Mouse (Mus musculus): Measurements from ENCODE around the gene Dnajc22. TPM values are rescaled to one million over a fixed set of nuclear protein-coding genes. Genes with fewer than 3 reads are reported as not detected.
"Not testable (repeated sequence)": the region's sequence is repeated elsewhere in the genome, so short reads cannot be mapped to it uniquely, and the experiment has no call there.

Gene Dnajc22
- total RNA-seq (2014; fragmentation: Nextera tagmentation) (not detected in 2 replicates), total RNA-seq (2017) (0.16 TPM in 1 of 2 replicates, not detected in the other), polyA plus RNA-seq (2012) (not detected in 2 replicates)

DNA sequence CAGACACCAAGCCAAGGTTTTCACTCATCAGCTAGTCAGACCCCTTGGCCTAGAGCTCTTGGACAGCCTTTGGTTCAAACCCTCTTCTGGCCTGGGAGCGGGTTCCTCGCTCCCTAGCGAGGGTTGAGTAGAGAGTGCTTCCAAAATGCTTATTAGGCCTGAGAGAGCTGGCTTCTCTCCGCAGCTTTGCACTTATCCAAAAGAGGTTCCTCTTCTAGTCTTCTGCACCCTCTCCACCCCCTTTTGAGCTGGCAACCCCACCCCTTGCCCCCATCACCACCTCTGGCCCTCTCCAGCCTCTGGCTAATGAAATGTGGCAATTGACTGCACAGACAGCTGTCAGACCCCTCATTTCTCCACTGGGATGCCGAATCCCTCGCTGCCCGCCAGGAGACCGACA is at the start of gene Dnajc22:
TSS of gene Dnajc22 (plus strand) at position 301 of the 400 bp plus-strand sequence.
- TF ChIP-seq CTCF (IDR thresholded peaks at IDR 0.05; ENCODE audit: low read depth, low read length) = no peak
- no peak for TF ChIP-seq POLR2AphosphoS5 (IDR thresholded peaks at IDR 0.05; ENCODE audit: insufficient replicate concordance, low read depth, low read length)
- no peak for TF ChIP-seq GATA1 (IDR thresholded peaks at IDR 0.05; ENCODE audit: borderline replicate concordance, low read length)
- no peak for TF ChIP-seq GATA2 (IDR thresholded peaks at IDR 0.05; ENCODE audit: borderline replicate concordance, low read depth, low read length)
- TF ChIP-seq TAL1 (conservative IDR thresholded peaks at IDR 0.05; ENCODE audit: low read depth, low read length) = no peak
- Histone ChIP-seq H3K4me3 (ENCODE audit: low read depth, low read length) (no peak within 1 kb of the TSS), H3K27me3 (ENCODE audit: insufficient read depth, low read length) (peaks cover 81% of the 10 kb centered on the region), H3K9me3 (replicated peaks) (no peaks in the 10 kb centered on the region), H3K36me3 (replicated peaks) (no peaks in the 10 kb centered on the region), H3K4me1 (ENCODE audit: insufficient read depth, low read depth, low read length) (peaks cover 3% of the 10 kb centered on the region)
- DNase-seq (ENCODE audit: low spot score) (no peak), ATAC-seq (ENCODE audit: extremely low read depth, insufficient number of reproducible peaks, low FRiP score, poor library complexity, severe bottlenecking) (no peak)

DNA sequence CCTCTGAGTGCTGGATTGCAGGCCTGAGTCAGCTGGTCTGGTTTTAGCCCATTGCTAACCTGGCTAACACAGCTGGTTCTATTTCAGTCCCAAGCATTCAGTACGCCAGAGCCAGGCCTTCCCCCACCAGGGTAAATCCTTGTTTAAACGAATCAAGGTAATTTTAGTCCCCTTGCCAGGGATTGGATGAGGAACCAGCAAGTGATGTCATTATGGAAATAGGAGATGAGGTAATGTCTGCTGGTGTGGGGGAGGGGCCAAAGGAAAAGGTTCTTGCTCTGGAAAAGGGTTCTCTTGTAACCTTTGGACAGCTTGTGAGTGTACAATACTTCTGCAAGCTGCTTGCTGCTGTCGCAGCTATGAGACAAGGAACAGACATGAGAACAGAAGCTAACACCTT is 48.1 kb upstream of the Dnajc22 start:
- Histone ChIP-seq H3K27me3 (ENCODE audit: insufficient read depth, low read length) (peaks cover 27% of the 10 kb centered on the region), H3K9me3 (replicated peaks) (no peaks in the 10 kb centered on the region), H3K4me1 (ENCODE audit: insufficient read depth, low read depth, low read length) (peaks cover 13% of the 10 kb centered on the region), H3K36me3 (replicated peaks) (peaks cover 3% of the 10 kb centered on the region), H3K4me3 (ENCODE audit: low read depth, low read length) (no peak overlapping the region)
- no peak for ATAC-seq (ENCODE audit: extremely low read depth, insufficient number of reproducible peaks, low FRiP score, poor library complexity, severe bottlenecking)
- DNase-seq (ENCODE audit: low spot score) = no peak
- no peak for TF ChIP-seq CTCF (IDR thresholded peaks at IDR 0.05; ENCODE audit: low read depth, low read length)
- TF ChIP-seq GATA2 (IDR thresholded peaks at IDR 0.05; ENCODE audit: borderline replicate concordance, low read depth, low read length) = no peak
- TF ChIP-seq POLR2AphosphoS5 (IDR thresholded peaks at IDR 0.05; ENCODE audit: insufficient replicate concordance, low read depth, low read length) = no peak
- TF ChIP-seq GATA1 (IDR thresholded peaks at IDR 0.05; ENCODE audit: borderline replicate concordance, low read length) = no peak
- no peak for TF ChIP-seq TAL1 (conservative IDR thresholded peaks at IDR 0.05; ENCODE audit: low read depth, low read length)

GRCm38 (mm10) chr15:99045734-99046133 is 47.2 kb upstream of the Dnajc22 start:
- not testable (repeated sequence) for H3K9me3 ChIP-seq (replicated peaks); H3K4me3 ChIP-seq (ENCODE audit: low read depth, low read length); H3K36me3 ChIP-seq (replicated peaks); DNase-seq (ENCODE audit: low spot score); ATAC-seq (ENCODE audit: extremely low read depth, insufficient number of reproducible peaks, low FRiP score, poor library complexity, severe bottlenecking)
- H3K4me1 ChIP-seq (ENCODE audit: insufficient read depth, low read depth, low read length) = peaks cover 13% of the 10 kb centered on the region
- peaks cover 29% of the 10 kb centered on the region for H3K27me3 ChIP-seq (ENCODE audit: insufficient read depth, low read length)

DNA sequence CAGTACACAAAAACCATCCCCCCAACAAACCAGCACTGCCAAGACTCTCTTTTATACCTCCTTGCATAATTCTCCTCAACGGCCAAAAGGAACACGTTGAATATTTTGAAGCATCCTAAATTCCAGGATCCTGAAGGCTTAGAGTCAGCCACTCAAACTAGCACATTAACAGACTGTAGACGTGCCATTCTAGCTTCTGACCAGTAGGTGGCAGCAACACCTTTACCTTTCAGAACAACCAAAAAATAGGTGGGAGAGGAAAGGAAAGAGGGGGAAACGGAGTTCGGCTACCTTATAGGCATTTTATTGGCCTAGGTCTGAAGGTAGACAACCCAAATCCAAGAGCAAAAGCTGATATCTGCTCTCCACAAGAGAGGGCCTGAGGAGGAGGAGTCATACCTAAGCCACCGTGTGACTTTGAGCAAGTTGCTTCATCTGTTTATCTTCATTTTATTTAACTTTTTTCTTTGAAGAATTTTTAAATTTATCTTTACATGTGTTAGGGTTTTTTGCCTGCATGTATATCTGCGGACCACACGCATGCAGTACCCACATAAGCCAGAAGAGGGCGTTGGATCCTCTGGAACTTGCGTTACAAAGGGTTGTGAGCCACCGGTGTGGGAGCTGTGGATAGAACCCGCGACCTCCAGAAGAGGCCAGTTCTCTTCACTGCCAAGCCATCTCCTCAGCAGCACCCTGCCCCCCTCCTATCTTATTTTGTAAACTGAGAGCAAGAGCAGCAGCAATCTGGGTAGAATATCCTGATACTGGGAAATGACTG is 43.3 kb upstream of the Dnajc22 start:
- Histone ChIP-seq H3K27me3 (ENCODE audit: insufficient read depth, low read length) (peaks cover 36% of the 10 kb centered on the region), H3K9me3 (replicated peaks) (no peaks in the 10 kb centered on the region), H3K4me1 (ENCODE audit: insufficient read depth, low read depth, low read length) (peaks cover 13% of the 10 kb centered on the region), H3K4me3 (ENCODE audit: low read depth, low read length) (no peak overlapping the region), H3K36me3 (replicated peaks) (no peaks in the 10 kb centered on the region)
- no peak for DNase-seq (ENCODE audit: low spot score)
- no peak for ATAC-seq (ENCODE audit: extremely low read depth, insufficient number of reproducible peaks, low FRiP score, poor library complexity, severe bottlenecking)
- TF ChIP-seq POLR2AphosphoS5 (IDR thresholded peaks at IDR 0.05; ENCODE audit: insufficient replicate concordance, low read depth, low read length) (no peak), GATA1 (IDR thresholded peaks at IDR 0.05; ENCODE audit: borderline replicate concordance, low read length) (no peak), CTCF (IDR thresholded peaks at IDR 0.05; ENCODE audit: low read depth, low read length) (peak; percentile 92), GATA2 (IDR thresholded peaks at IDR 0.05; ENCODE audit: borderline replicate concordance, low read depth, low read length) (no peak)

DNA sequence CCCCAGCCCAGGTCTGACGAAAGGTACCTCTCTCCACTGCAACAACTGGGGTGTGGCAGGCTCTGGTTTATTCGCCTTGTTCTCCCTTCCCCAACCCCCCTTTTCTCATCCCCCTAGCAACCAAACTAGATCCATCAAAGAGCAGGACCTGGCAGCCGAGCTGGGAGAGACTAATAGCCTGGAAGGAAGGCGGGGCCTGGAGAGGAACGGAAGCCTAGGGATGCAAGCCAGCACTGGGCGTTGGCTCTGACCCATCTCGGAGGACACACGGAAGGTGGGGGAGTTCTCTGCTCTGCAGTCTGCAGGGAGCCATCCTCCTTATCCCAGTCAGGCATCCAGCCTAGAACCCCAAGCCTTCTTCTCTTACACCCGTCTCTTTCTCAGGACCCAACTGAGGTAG is 39.6 kb upstream of the Dnajc22 start:
- Histone ChIP-seq H3K4me3 (ENCODE audit: low read depth, low read length) (no peak overlapping the region), H3K9me3 (replicated peaks) (peaks cover 2% of the 10 kb centered on the region; the same call in 1 of the 2 replicates), H3K4me1 (ENCODE audit: insufficient read depth, low read depth, low read length) (peaks cover 12% of the 10 kb centered on the region), H3K36me3 (replicated peaks) (no peaks in the 10 kb centered on the region), H3K27me3 (ENCODE audit: insufficient read depth, low read length) (peaks cover 53% of the 10 kb centered on the region)
- no peak for TF ChIP-seq GATA1 (IDR thresholded peaks at IDR 0.05; ENCODE audit: borderline replicate concordance, low read length)
- no peak for TF ChIP-seq CTCF (IDR thresholded peaks at IDR 0.05; ENCODE audit: low read depth, low read length)
- TF ChIP-seq TAL1 (conservative IDR thresholded peaks at IDR 0.05; ENCODE audit: low read depth, low read length) = no peak
- DNase-seq (ENCODE audit: low spot score) = no peak
- no peak for ATAC-seq (ENCODE audit: extremely low read depth, insufficient number of reproducible peaks, low FRiP score, poor library complexity, severe bottlenecking)

DNA sequence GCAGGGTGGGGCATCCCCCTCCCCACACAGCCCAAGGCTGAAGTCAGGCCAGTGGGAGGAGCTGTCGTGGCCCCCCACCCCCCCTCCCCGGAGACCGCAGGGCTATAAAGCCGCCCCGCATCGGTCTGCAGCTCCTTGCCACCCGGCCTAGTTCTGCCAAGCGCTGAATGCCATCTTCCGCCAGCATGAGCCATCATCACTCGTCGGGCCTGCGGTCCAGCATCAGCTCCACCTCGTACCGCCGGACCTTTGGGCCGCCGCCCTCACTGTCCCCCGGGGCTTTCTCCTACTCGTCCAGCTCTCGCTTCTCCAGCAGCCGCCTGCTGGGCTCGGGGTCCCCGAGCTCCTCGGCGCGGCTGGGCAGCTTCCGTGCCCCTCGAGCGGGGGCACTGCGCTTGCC is 37.9 kb upstream of the Dnajc22 start, which contains the start of gene Prph:
TSS of gene Prph (plus strand) at position 135 of the 400 bp plus-strand sequence.
- Histone ChIP-seq H3K27me3 (ENCODE audit: insufficient read depth, low read length) (peaks cover 63% of the 10 kb centered on the region), H3K4me1 (ENCODE audit: insufficient read depth, low read depth, low read length) (peaks cover 11% of the 10 kb centered on the region), H3K9me3 (replicated peaks) (peaks cover 2% of the 10 kb centered on the region; the same call in 1 of the 2 replicates), H3K4me3 (ENCODE audit: low read depth, low read length) (no peak within 1 kb of the TSS), H3K36me3 (replicated peaks) (no peaks in the 10 kb centered on the region)
- no peak for ATAC-seq (ENCODE audit: extremely low read depth, insufficient number of reproducible peaks, low FRiP score, poor library complexity, severe bottlenecking)
- DNase-seq (ENCODE audit: low spot score) = no peak
- no peak for TF ChIP-seq GATA1 (IDR thresholded peaks at IDR 0.05; ENCODE audit: borderline replicate concordance, low read length)
- TF ChIP-seq CTCF (IDR thresholded peaks at IDR 0.05; ENCODE audit: low read depth, low read length) = no peak
- no peak for TF ChIP-seq GATA2 (IDR thresholded peaks at IDR 0.05; ENCODE audit: borderline replicate concordance, low read depth, low read length)
- TF ChIP-seq TAL1 (conservative IDR thresholded peaks at IDR 0.05; ENCODE audit: low read depth, low read length) = no peak
- no peak for TF ChIP-seq POLR2AphosphoS5 (IDR thresholded peaks at IDR 0.05; ENCODE audit: insufficient replicate concordance, low read depth, low read length)
